Mouse (Mus musculus): ENCODE measurements at regions not wholly inside any gene's neighbourhood (a gene's known extent, or its start where the extent isn't known, plus 50 kb on each side); places are given as distances from the start of the nearest gene placed in this dataset.

GRCm38 (mm10) chr2:64860113-64860512 is 164.7 kb downstream of the Grb14 start:
- no peak for DNase-seq (ENCODE audit: low read depth, low spot score)

GRCm38 (mm10) chr2:64853918-64854317 is 170.9 kb downstream of the Grb14 start:
- DNase-seq (ENCODE audit: low read depth, low spot score) = peak; percentile 7

DNA sequence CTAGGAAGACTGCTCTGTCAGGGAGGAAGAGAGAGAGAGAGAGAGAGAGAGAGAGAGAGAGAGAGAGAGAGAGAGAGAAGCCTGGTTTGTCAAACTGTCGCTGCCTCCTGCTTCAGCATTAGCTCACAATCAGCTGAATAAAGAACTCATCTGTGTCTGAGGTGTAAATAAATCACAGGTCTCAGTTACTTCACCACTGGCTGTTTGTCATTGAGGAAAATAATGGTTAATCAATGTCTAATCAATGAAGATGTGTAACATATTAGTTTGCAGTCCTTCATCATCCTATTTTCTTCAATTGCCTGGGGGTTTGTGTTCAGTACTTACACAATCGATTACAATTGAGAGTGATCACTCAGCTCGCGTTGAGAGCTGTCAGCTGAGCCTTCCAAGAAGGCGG is 171.9 kb downstream of the Grb14 start:
- no peak for DNase-seq (ENCODE audit: low read depth, low spot score)

- no peak for DNase-seq (ENCODE audit: low read depth, low spot score)
Measured at GRCm38 (mm10) chr2:64851096-64851495, 173.7 kb downstream of the Grb14 start.

DNA sequence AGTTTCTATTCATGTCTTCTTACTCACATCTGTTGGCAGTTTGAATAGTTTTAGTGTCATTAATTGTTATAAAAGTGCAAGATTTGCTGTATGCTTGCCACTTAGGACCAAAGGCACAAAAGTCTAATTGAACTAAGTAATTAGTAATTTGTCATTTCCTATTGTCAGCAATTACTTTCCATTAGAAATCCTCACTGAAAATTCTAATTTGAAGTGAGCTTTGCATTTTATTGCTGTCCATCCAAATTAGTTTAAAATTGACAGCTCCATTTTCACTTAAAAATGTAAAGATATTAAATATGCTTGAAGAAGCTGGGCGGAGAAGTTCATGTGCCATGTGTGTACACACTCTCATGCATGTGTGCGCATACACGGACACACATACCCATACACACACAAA is 174.1 kb downstream of the Grb14 start:
- no peak for DNase-seq (ENCODE audit: low read depth, low spot score)

DNA sequence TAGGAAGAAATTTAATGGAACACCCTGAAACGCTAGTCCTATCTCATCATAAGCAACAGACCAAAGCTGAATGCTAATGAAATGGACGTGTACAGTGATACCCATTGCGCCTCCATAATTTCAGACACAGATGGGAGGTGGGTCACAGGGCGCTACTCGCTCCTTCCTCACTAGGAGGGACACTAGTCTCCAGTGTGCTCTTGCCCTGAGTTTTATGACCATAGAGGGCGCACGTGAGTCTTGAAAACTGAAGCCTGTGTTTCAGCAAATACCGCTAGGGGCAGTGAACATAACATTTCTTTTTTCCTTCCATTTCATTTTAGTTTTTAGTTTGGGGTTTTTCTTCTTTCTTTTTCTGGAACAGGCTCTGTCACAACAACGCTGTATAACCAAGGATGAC is 200.3 kb downstream of the Grb14 start:
- no peak for DNase-seq (ENCODE audit: low read depth, low spot score)

DNA sequence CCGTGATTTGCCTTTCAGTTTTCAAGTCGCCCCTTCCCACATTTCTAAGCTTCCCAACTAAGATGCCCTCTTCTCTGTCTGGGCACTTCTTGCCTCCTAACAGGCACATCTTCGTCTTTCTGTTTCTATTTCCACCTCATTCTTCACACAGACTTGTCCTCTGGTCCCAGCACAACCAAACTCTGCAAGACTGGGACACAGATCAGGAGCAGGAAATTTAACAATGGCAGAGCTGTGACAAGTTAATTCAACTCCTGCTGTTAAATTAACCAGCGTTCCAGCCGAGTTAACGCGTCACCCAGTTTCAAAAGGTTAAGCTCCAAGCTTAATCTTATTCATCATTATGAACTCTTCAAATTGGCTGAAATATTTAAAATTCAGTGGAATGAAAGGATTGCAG is 200.9 kb downstream of the Grb14 start:
- no peak for DNase-seq (ENCODE audit: low read depth, low spot score)

DNA sequence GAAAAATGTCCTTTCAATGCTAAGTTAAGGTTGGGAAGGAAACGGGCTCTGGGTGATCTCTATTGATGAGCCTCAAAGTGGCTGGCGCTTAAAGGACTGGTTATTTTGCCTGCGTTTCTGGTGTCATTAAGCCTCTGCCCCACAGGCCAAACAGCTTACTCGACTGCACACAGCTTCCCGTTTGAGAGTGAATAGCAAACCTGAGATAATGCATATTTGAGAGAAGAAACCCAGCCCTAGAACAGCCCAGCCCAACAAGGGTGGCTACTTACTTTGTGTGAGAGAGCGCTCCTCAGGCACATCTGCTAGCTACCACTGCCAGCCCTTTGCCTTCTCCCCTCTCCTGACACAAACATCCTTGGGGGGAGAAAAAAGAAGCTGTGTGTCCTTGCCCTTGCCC is 201.7 kb downstream of the Grb14 start:
- DNase-seq (ENCODE audit: low read depth, low spot score) = no peak

GRCm38 (mm10) chr2:64818159-64818558 is 206.6 kb downstream of the Grb14 start:
- DNase-seq (ENCODE audit: low read depth, low spot score) = no peak
